Mouse (Mus musculus): ENCODE data around the gene Vmn1r42. TPM values are rescaled to one million over a fixed set of nuclear protein-coding genes. Genes with fewer than 3 reads are reported as not detected.
"Not testable (repeated sequence)": the region's sequence is repeated elsewhere in the genome, so short reads cannot be mapped to it uniquely, and the experiment has no call there.

Gene Vmn1r42
- total RNA-seq (2021) = not detected
- long read RNA-seq, experiment 1 = 0 reads
- long read RNA-seq, experiment 2 = 0 reads

- H3K4me3 ChIP-seq; intact Hi-C loops (cut with DNase I); DNase-seq; H3K27ac ChIP-seq: not testable (repeated sequence)
Measured at GRCm38 (mm10) chr6:89876313-89876712, at the start of gene Vmn1r42, which contains the start of gene Vmn1r43. TSS of gene Vmn1r42 (minus strand) at chr6:89876413. TSS of gene Vmn1r43 (minus strand) at chr6:89876413.

GRCm38 (mm10) chr6:89883812-89884211 is 7.6 kb upstream of the Vmn1r42 start:
- intact Hi-C loops (cut with DNase I) = no loop called here

GRCm38 (mm10) chr6:89883360-89883759 is 7.1 kb upstream of the Vmn1r42 start, which contains the start of gene Vmn1r44:
TSS of gene Vmn1r44 (plus strand) at chr6:89883660.
- H3K4me3 ChIP-seq = no peak within 1 kb of the TSS
- no peak for DNase-seq
- no peak within 1 kb of the TSS for H3K27ac ChIP-seq
- no peak for TF ChIP-seq CTCF (IDR thresholded peaks at IDR 0.05)
- intact Hi-C loops (cut with DNase I) = no loop called here

More at GRCm38 (mm10) chr6:89883812-89884211, 7.6 kb upstream of the Vmn1r42 start:
- no peak overlapping the region for H3K27ac ChIP-seq
- no peak overlapping the region for H3K4me3 ChIP-seq
- TF ChIP-seq CTCF (IDR thresholded peaks at IDR 0.05) = no peak
- no peak for DNase-seq

GRCm38 (mm10) chr6:89880867-89881266 is 4.7 kb upstream of the Vmn1r42 start:
- DNase-seq = no peak
- TF ChIP-seq CTCF (IDR thresholded peaks at IDR 0.05) = no peak
- intact Hi-C loops (cut with DNase I) = no loop called here
- Histone ChIP-seq H3K27ac (no peak overlapping the region), H3K4me3 (no peak overlapping the region)

- TF ChIP-seq CTCF (IDR thresholded peaks at IDR 0.05) = no peak
- no peak overlapping the region for H3K27ac ChIP-seq
- intact Hi-C loops (cut with DNase I) = no loop called here
- no peak for DNase-seq
- no peak overlapping the region for H3K4me3 ChIP-seq
Measured at GRCm38 (mm10) chr6:89876963-89877362, 750 bp upstream of the Vmn1r42 start.

- Histone ChIP-seq H3K27ac (no peak overlapping the region), H3K4me3 (no peak overlapping the region)
- DNase-seq = no peak
- no peak for TF ChIP-seq CTCF (IDR thresholded peaks at IDR 0.05)
- intact Hi-C loops (cut with DNase I) = no loop called here
Measured at GRCm38 (mm10) chr6:89867976-89868375, 8.2 kb downstream of the Vmn1r42 start.

- intact Hi-C loops (cut with DNase I) = no loop called here
- no peak for DNase-seq
- H3K4me3 ChIP-seq = no peak overlapping the region
- no peak overlapping the region for H3K27ac ChIP-seq
- no peak for TF ChIP-seq CTCF (IDR thresholded peaks at IDR 0.05)
Measured at GRCm38 (mm10) chr6:89867276-89867675, 8.9 kb downstream of the Vmn1r42 start.

GRCm38 (mm10) chr6:89863792-89864191 is 12.4 kb downstream of the Vmn1r42 start:
- intact Hi-C loops (cut with DNase I) = no loop called here
- no peak for TF ChIP-seq CTCF (IDR thresholded peaks at IDR 0.05)
- no peak overlapping the region for H3K4me3 ChIP-seq
- no peak for DNase-seq
- no peak overlapping the region for H3K27ac ChIP-seq

GRCm38 (mm10) chr6:89859839-89860238 is 16.4 kb downstream of the Vmn1r42 start:
- H3K4me3 ChIP-seq = no peak overlapping the region
- DNase-seq = no peak
- H3K27ac ChIP-seq = no peak overlapping the region
- TF ChIP-seq CTCF (IDR thresholded peaks at IDR 0.05) = no peak
- intact Hi-C loops (cut with DNase I) = no loop called here

- H3K27ac ChIP-seq = no peak overlapping the region
- intact Hi-C loops (cut with DNase I) = no loop called here
- H3K4me3 ChIP-seq = no peak overlapping the region
- DNase-seq = no peak
- TF ChIP-seq CTCF (IDR thresholded peaks at IDR 0.05) = no peak
Measured at GRCm38 (mm10) chr6:89857552-89857951, 18.7 kb downstream of the Vmn1r42 start.

Other genes with a start within 250 kb of the Vmn1r42 start
- gene Txnrd3, start 232.4 kb downstream of the Vmn1r42 start, total RNA-seq (2021) = 1 to 10 TPM; 3.4 to 4.4 TPM
- gene Vmn1r40, start 168.9 kb downstream of the Vmn1r42 start, total RNA-seq (2021) = not detected
- gene Vmn1r41, start 135.6 kb downstream of the Vmn1r42 start, total RNA-seq (2021) = not detected
- not detected for gene Vmn1r43, start within 50 bp of the Vmn1r42 start, total RNA-seq (2021)
- not detected for gene Vmn1r44, start 7.2 kb upstream of the Vmn1r42 start, total RNA-seq (2021)
- not detected for gene Vmn1r45, start 64.2 kb upstream of the Vmn1r42 start, total RNA-seq (2021)
- gene Vmn1r46, start 92.9 kb upstream of the Vmn1r42 start, total RNA-seq (2021) = not detected
- not detected for gene Vmn1r47, start 139.7 kb upstream of the Vmn1r42 start, total RNA-seq (2021)
- not detected for gene Vmn1r48, start 160.4 kb upstream of the Vmn1r42 start, total RNA-seq (2021)
- gene Vmn1r49, start 202.1 kb upstream of the Vmn1r42 start, total RNA-seq (2021) = not detected
- gene Vmn1r50, start 225.0 kb upstream of the Vmn1r42 start, total RNA-seq (2021) = not detected
- not detected for gene Vmn1r51, start 246.2 kb upstream of the Vmn1r42 start, total RNA-seq (2021)